ENCODE assay signal across 11 mouse cellular contexts in genomic region chr5:49284776-49285175, GRCm38 (mm10).
DNase-seq lines count a peak whose midpoint lies in the region; ATAC-seq and TF ChIP-seq lines count a peak whose summit lies in the region.
"Had no signal": no experiment of that assay in that cellular context is flagged by ENCODE, and none has a peak within 500 bp of the region (broad histone marks: within the 10 kb centered on the region; RNA-seq: fewer than 3 reads in every experiment).

No protein-coding gene starts in this region.

- no peaks in the 10 kb centered on the region for H3K36me3 ChIP-seq in lung, postnatal 0 days (ENCODE audit: insufficient read depth, low read length)
- no peaks in the 10 kb centered on the region for H3K36me3 ChIP-seq in forebrain, embryonic 15.5 days
- H3K36me3 ChIP-seq in limb, embryonic 12.5 days = no peaks in the 10 kb centered on the region
- no peaks in the 10 kb centered on the region for H3K36me3 ChIP-seq in stomach, embryonic 16.5 days (ENCODE audit: control insufficient read depth, insufficient read depth, low read length)
- H3K36me3 ChIP-seq: G1E had no signal

- no peak for DNase-seq in lung, postnatal 0 days (ENCODE audit: low spot score)
- DNase-seq in lung, adult 18-20 months = no peak
- DNase-seq in adrenal gland, postnatal 4 days (ENCODE audit: low spot score in 2 of 2) = no peak
- DNase-seq in cerebellum, adult 2 months = no peak
- DNase-seq: cerebellum, adult 8-10 months; heart, postnatal 36 days; lung, adult 2 months had no signal

- H3K27ac ChIP-seq in lung, postnatal 0 days (ENCODE audit: low read length) = no peak overlapping the region
- no peak overlapping the region for H3K27ac ChIP-seq in forebrain, embryonic 15.5 days (replicated peaks)
- H3K27ac ChIP-seq in limb, embryonic 12.5 days = no peak overlapping the region
- no peak overlapping the region for H3K27ac ChIP-seq in stomach, embryonic 16.5 days (ENCODE audit: low read length)
- H3K27ac ChIP-seq in cerebellum, adult 2 months (ENCODE audit: insufficient read depth, low read length) = no peak overlapping the region

- 27% methylated on average over 6 of the region's 6 CpGs for WGBS in lung, postnatal 0 days
- 9% methylated on average over 6 of the region's 6 CpGs for WGBS in forebrain, embryonic 15.5 days
- WGBS in limb, embryonic 12.5 days = 46% methylated on average over 6 of the region's 6 CpGs
- 54% methylated on average over 6 of the region's 6 CpGs for WGBS in stomach, embryonic 16.5 days
- 79% methylated on average over 6 of the region's 6 CpGs for WGBS in cerebellum, adult 2 months

- H3K4me3 ChIP-seq in lung, postnatal 0 days (ENCODE audit: low read depth, low read length) = no peak overlapping the region
- H3K4me3 ChIP-seq in forebrain, embryonic 15.5 days = peak overlapping the region; percentile 31
- H3K4me3 ChIP-seq in limb, embryonic 12.5 days (replicated peaks) = no peak overlapping the region
- H3K4me3 ChIP-seq in stomach, embryonic 16.5 days (replicated peaks; ENCODE audit: low read length) = no peak overlapping the region
- no peak overlapping the region for H3K4me3 ChIP-seq in cerebellum, adult 2 months (replicated peaks; ENCODE audit: insufficient read depth, low read depth, low read length)

- no peak for TF ChIP-seq POLR2A in cerebellum, adult 2 months (IDR thresholded peaks at IDR 0.05; ENCODE audit: borderline replicate concordance, insufficient read depth, low read length)

- H3K4me2 ChIP-seq in lung, postnatal 0 days (replicated peaks; ENCODE audit: low read depth, low read length) = peak overlapping the region; percentile 27; the same call in 1 of the 2 replicates
- peak overlapping the region; percentile 58 for H3K4me2 ChIP-seq in forebrain, embryonic 15.5 days (replicated peaks)
- peak overlapping the region; percentile 61 for H3K4me2 ChIP-seq in limb, embryonic 12.5 days
- peak overlapping the region; percentile 10; the same call in 1 of the 2 replicates for H3K4me2 ChIP-seq in stomach, embryonic 16.5 days (ENCODE audit: low read depth, low read length)

- no peak for TF ChIP-seq CTCF in lung, postnatal 0 days (IDR thresholded peaks at IDR 0.05)
- no peak for TF ChIP-seq CTCF in cerebellum, adult 2 months (IDR thresholded peaks at IDR 0.05; ENCODE audit: borderline replicate concordance, insufficient read depth, low read depth, low read length)

- H3K9ac ChIP-seq in lung, postnatal 0 days (replicated peaks; ENCODE audit: low read depth) = no peak overlapping the region
- peak overlapping the region; percentile 16; the same call in 1 of the 2 replicates for H3K9ac ChIP-seq in forebrain, embryonic 15.5 days (replicated peaks)
- H3K9ac ChIP-seq in limb, embryonic 12.5 days (replicated peaks) = no peak overlapping the region
- H3K9ac ChIP-seq in stomach, embryonic 16.5 days (ENCODE audit: low read length) = no peak overlapping the region

- no peak for ATAC-seq in lung, postnatal 0 days
- peak; percentile 79 for ATAC-seq in forebrain, embryonic 15.5 days (replicated peaks)
- ATAC-seq in limb, embryonic 12.5 days (ENCODE audit: insufficient number of reproducible peaks, insufficient read depth, low FRiP score, low TSS enrichment, low read depth) = no peak
- no peak for ATAC-seq in stomach, embryonic 16.5 days (ENCODE audit: insufficient read depth, low FRiP score)

- H3K27me3 ChIP-seq in lung, postnatal 0 days (replicated peaks; ENCODE audit: insufficient read depth, low read length) = no peaks in the 10 kb centered on the region
- H3K27me3 ChIP-seq in forebrain, embryonic 15.5 days = no peaks in the 10 kb centered on the region
- no peaks in the 10 kb centered on the region for H3K27me3 ChIP-seq in limb, embryonic 12.5 days
- no peaks in the 10 kb centered on the region for H3K27me3 ChIP-seq in stomach, embryonic 16.5 days (ENCODE audit: control insufficient read depth, insufficient read depth, low read length)
- H3K27me3 ChIP-seq in cerebellum, adult 2 months (ENCODE audit: control insufficient read depth, insufficient read depth, low read length) = no peaks in the 10 kb centered on the region

- no peaks in the 10 kb centered on the region for H3K9me3 ChIP-seq in lung, postnatal 0 days (ENCODE audit: low read length)
- H3K9me3 ChIP-seq in forebrain, embryonic 15.5 days = no peaks in the 10 kb centered on the region
- H3K9me3 ChIP-seq in limb, embryonic 12.5 days = no peaks in the 10 kb centered on the region
- H3K9me3 ChIP-seq in stomach, embryonic 16.5 days (replicated peaks; ENCODE audit: control insufficient read depth, low read length) = no peaks in the 10 kb centered on the region
- H3K9me3 ChIP-seq: G1E had no signal

- TF ChIP-seq EP300 in lung, postnatal 0 days (IDR thresholded peaks at IDR 0.05) = no peak

- no peaks in the 10 kb centered on the region for H3K4me1 ChIP-seq in lung, postnatal 0 days (ENCODE audit: insufficient read depth, low read depth, low read length)
- peaks cover 18% of the 10 kb centered on the region for H3K4me1 ChIP-seq in forebrain, embryonic 15.5 days
- peaks cover 16% of the 10 kb centered on the region for H3K4me1 ChIP-seq in limb, embryonic 12.5 days (replicated peaks)
- 0 out of 2 replicates have a peak, but pooled peaks cover 5% of the 10 kb centered on the region for H3K4me1 ChIP-seq in stomach, embryonic 16.5 days (ENCODE audit: control insufficient read depth, insufficient read depth, low read length)
- H3K4me1 ChIP-seq in cerebellum, adult 2 months (ENCODE audit: control insufficient read depth, insufficient read depth, low read length) = no peaks in the 10 kb centered on the region

Comparison
In these comparisons a context has a peak if more than half of its experiments do, and no peak if none do; other contexts are left out.
1. H3K4me2 ChIP-seq: peak in every context shown above with its lines; median percentile 61 in limb, embryonic 12.5 days; 58 in forebrain, embryonic 15.5 days; 27 in lung, postnatal 0 days; 10 in stomach, embryonic 16.5 days.